Mouse (Mus musculus) ovary, postnatal 36 days (tissue): ENCODE data around the gene Clcnkb.

Source experiments
- DNase-seq: peaks from one replicate; pipeline ENCODE4 v3.0.0; 2022; ENCODE audit warnings: low spot score, mixed read lengths

Gene Clcnkb

GRCm38 (mm10) chr4:141415924-141416323, at the start of gene Clcnkb:
Gene Clcnkb, minus strand, starts transcription at chr4:141416014.
- DNase-seq: no peak

GRCm38 (mm10) chr4:141464722-141465121, 48.9 kb upstream of the Clcnkb start:
- no peak for DNase-seq

- DNase-seq: no peak
These were observed 47.7 kb upstream of the Clcnkb start for GRCm38 (mm10) chr4:141463472-141463871.

GRCm38 (mm10) chr4:141461576-141461975, 45.8 kb upstream of the Clcnkb start:
- DNase-seq: no peak

- no peak for DNase-seq
These were observed 45.3 kb upstream of the Clcnkb start for GRCm38 (mm10) chr4:141461088-141461487.

GRCm38 (mm10) chr4:141460481-141460880, 44.7 kb upstream of the Clcnkb start:
- DNase-seq: no peak

- DNase-seq: no peak
These were observed 44.0 kb upstream of the Clcnkb start for GRCm38 (mm10) chr4:141459766-141460165.

- DNase-seq: no peak
These were observed 43.1 kb upstream of the Clcnkb start for GRCm38 (mm10) chr4:141458888-141459287.

- no peak for DNase-seq
These were observed 42.4 kb upstream of the Clcnkb start for GRCm38 (mm10) chr4:141458236-141458635.

GRCm38 (mm10) chr4:141456193-141456938, 40.6 kb upstream of the Clcnkb start:
- DNase-seq: no peak

GRCm38 (mm10) chr4:141455526-141455925, 39.7 kb upstream of the Clcnkb start:
- DNase-seq: no peak

- no peak for DNase-seq
These were observed 39.0 kb upstream of the Clcnkb start for GRCm38 (mm10) chr4:141454581-141455350.

- DNase-seq: no peak
These were observed 36.2 kb upstream of the Clcnkb start for GRCm38 (mm10) chr4:141451916-141452450.

- no peak for DNase-seq
These were observed 35.4 kb upstream of the Clcnkb start for GRCm38 (mm10) chr4:141451251-141451650.

- DNase-seq: no peak
These were observed 30.4 kb upstream of the Clcnkb start for GRCm38 (mm10) chr4:141446211-141446610.

- DNase-seq: no peak
These were observed 29.5 kb upstream of the Clcnkb start for GRCm38 (mm10) chr4:141445328-141445720.

GRCm38 (mm10) chr4:141444451-141445327, 28.9 kb upstream of the Clcnkb start, which contains the start of gene Zbtb17:
Gene Zbtb17, plus strand, starts transcription at chr4:141444654.
- DNase-seq: peak; percentile 91

GRCm38 (mm10) chr4:141443641-141444429, 28.0 kb upstream of the Clcnkb start:
- no peak for DNase-seq

GRCm38 (mm10) chr4:141440877-141441276, 25.1 kb upstream of the Clcnkb start:
- no peak for DNase-seq

GRCm38 (mm10) chr4:141439083-141439803, 23.4 kb upstream of the Clcnkb start:
- DNase-seq: no peak
